Mouse (Mus musculus): ENCODE measurements at regions not wholly inside any gene's neighbourhood (a gene's known extent, or its start where the extent isn't known, plus 50 kb on each side); places are given as distances from the start of the nearest gene placed in this dataset.
A peak's percentile ranks its signal among the peaks of the same experiment; 100 is the strongest.

DNA sequence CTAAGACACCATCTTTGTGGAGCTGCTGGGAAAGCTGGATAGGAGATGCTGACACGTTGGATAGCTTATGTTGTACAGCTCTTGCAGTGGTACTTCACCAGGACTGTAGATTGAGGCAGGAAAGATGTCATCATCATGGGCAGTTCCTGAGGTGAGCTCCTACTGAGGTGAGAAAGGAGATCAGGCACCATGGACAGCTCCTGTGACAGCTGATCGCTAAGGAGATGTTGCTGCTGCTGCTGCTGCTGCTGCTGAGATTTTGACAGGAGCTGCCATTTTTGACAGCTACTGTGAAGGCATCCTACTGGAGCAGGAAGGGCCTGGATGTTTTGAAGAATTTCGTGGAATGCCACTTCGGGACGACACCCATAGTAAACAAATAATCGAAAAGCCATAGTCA lies 152.6 kb downstream of the Adam29 start:
- DNase-seq, result peak in 1 of 2 experiments; percentile 2

DNA sequence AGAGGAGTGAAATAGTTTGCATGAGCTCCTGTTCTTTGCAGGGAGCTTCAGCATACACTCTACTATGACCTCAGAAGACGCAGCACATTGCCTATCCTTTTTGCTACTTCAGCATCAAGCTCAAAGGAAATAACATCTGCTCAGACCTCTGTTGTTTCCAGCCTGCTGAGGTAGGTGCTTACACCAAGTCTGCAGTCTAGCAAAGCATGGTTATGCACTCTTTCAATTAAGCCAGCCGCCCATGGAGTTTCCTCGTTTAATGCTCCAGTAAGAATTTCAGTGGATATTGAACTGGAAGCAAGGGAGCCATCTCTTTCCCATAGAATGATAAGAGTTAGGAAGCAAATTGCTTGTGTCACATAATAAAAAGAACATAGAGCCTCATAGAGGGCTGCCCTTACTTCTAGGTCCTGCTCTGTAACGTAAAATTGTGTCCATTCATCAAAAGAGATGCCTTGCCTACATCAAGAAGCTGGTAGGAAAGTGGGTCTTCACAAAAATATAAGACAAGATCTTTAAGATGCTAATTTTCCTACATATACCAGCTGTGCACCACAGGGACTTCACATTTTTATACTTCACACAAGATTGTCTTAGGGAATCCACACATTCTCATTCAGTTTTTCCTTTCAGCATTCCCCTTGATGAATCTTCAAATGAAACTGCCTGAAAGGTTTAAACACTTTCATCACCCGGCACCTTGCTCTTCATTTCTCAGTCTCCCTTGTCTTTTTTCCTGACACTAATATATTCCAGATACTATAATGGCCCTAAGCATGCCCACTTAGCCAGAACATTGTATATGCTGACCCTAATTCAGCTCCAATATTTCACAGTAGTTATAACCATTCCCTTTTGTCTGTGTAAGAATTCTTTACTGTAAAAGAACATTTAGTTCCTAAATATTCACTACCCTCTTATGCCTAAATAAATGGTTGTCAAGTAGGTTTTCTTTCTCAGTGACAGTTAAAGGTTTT lies 182.2 kb downstream of the Adam29 start:
- no peak for DNase-seq

DNA sequence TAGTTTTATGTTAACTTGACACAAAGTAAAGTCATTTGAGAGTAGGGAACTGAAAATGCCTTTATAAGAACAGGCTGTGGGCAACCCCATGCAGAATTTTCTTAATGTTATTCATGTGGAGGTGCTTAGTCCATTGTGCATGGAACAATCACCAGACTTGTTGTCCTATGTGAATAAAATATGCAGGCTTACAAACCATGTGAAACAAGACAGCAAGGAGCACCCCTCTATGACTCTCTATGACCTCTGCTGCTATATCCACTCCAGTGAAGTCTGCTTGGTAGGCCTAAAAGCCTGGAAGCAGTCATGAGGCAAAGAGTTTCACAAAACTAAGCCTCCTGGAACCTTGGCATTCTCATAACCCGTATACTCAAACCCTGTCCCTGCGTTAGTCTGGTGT lies 215.0 kb downstream of the Adam29 start:
- no peak for DNase-seq

DNA sequence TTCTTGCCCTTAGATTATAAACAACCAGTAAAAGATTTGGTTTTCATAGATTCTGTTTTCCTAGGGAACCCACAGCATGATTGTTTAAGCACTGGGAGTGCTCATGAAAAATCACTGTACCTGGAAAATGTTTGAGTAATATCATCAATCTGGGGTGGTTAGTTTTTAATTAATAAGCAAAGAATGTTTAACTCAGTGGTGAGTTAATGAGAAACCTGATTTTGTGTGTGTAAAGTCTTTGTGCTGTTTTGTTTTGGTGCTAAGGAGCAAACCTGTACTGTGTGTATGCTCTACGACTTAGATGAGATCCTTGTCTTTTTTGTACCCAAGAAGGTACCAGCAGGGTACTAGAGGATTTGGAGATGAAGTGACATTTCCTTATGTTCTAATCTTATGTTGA lies 226.3 kb downstream of the Adam29 start:
- DNase-seq, result no peak

DNA sequence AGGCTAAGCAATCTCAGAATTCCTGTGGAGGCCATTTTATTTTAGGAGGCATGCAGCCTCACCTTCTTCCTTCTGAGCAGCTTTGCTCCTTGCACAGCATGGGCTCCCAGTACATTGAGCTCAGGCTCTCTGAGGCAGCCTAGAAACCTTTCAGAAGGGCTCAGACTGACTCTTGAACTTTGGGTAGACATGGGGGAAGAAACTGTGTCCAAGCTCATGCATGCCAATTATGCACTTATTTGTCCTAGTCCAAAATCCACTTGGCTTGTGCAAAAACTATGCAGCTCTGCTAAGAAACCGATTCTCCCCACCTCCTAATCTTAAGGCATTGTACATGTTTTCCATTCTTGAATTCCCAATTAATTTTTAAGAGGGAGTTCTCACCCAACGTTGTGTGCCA lies 268.0 kb downstream of the Adam29 start:
- DNase-seq, result no peak

DNA sequence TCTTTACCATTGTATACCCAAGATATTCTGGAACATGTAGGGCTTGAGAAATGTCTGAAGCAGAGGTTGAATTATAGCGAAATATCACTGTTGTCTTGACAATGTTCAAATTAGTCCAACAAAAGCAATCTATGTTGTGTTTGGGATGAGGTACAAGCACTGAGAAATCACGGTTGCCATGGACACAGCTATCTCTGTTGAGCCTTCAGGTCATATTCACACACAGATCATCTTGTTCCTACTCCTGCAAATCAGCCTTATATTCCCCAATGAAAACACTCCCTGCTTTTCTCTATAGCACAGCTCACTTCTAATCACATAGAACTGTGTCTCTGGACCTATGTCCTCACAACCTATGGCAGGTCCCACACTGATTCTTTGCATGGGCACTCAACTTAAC lies 284.3 kb downstream of the Adam29 start:
- DNase-seq, result no peak

Measured in kidney, postnatal 25 days (tissue).